Mouse (Mus musculus) olfactory bulb, adult 2 months (tissue): ENCODE data around the gene Aco2.

Source experiments
- CTCF ChIP-seq: fragments of 200-500 bp; IDR thresholded peaks from 2 replicates; pipeline ENCODE4 v1.5.1; 2012; ENCODE audit warnings: low read depth, mild to moderate bottlenecking, low read length, moderate library complexity; ENCODE audit not compliant: insufficient read depth
- POLR2A ChIP-seq: fragments of 200-500 bp; IDR thresholded peaks from 2 replicates; pipeline ENCODE4 v1.6.1; 2012; ENCODE audit warnings: mild to moderate bottlenecking, low read depth, low read length, moderate library complexity; ENCODE audit not compliant: insufficient read depth

DNA sequence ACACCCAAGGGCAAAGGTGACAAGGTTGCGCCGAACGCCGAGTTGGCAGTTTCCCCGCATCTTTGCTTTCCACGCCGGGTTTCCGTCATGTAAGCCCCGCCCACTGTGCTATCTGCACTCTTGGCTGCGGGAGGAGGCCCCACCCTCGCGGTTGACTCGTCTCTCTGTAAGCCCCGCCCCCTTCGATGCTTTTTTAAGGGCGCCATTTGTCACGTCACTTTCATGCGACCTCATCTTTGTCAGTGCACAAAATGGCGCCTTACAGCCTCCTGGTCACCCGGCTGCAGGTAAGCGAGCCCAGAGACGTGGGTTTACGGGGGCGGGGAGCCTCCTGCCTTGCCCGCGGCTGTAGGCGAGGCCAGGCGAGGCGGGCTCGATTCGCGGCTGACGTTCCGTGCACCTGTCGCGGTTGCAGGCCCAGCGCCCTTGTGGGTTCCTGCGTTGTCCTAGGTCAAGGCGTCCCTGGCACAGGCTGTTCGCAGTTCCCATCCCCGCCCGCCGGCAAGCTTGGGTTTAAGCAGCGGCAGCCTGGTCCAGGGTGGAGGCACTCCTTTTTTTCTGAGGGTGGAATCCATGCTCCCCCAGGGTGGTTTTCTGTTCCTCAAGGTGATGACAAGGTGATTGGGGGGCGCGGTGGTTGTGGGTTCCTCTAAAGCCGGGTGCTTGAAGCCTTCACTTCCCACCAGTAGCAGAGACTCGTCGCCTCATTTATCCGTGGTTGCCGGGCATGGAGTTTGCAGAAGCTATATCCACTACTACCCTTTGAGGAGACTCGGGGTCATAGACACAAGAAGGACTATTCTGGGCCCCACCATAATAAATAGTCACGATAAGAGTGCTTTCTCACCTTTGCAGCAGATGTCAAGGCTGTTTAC, at the start of gene Aco2:
- TF ChIP-seq CTCF = no peak
- TF ChIP-seq POLR2A = peak; percentile 46; the same call in 1 of the 2 replicates
